Mouse (Mus musculus): Measurements from ENCODE around the gene Pex13. TPM values are rescaled to one million over a fixed set of nuclear protein-coding genes. Genes with fewer than 3 reads are reported as not detected.

Gene Pex13
- polyA plus RNA-seq, 1 experiment from 2014 or later = 35.8 TPM

DNA sequence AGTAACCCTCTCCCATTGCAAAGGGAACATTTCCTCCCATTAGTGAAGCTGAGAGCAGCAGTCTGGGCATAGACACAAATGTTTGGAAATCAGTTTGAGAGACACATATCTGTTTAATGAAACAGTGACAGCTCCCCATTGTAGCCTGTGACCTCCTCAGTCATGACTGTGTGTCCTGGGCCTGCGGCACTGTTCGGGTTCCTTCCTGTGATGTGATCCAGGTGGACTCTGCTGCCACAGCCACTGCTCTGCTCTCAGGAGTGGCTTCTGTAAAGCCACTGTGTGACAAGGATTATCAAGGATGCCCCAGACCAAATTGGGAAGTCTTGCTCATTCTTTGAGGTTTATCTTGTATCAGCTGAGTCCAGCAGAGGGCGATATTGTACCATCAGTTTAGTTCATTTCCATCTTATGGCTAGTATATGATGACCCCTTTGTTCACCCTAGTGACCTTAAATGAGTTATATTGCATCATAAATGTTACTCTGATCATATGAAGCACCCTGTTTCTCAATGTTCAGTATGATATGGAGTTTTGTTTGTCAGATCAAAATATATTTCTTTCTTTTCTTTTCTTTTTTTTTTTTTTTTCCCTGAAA, 13.4 kb upstream of the Pex13 start:
- Histone ChIP-seq H3K9me3 (no peaks in the 10 kb centered on the region), H3K36me3 (replicated peaks) (peaks cover 86% of the 10 kb centered on the region), H3K4me3 (no peak overlapping the region), H3K4me1 (no peaks in the 10 kb centered on the region), H3K27ac (replicated peaks) (no peak overlapping the region), H3K27me3 (replicated peaks; ENCODE audit: low read depth, poor library complexity, severe bottlenecking) (no peaks in the 10 kb centered on the region)
- DNase-seq (ENCODE audit: low spot score) = peak; percentile 52
- WGBS = 53% methylated on average over 3 of the region's 3 CpGs

DNA sequence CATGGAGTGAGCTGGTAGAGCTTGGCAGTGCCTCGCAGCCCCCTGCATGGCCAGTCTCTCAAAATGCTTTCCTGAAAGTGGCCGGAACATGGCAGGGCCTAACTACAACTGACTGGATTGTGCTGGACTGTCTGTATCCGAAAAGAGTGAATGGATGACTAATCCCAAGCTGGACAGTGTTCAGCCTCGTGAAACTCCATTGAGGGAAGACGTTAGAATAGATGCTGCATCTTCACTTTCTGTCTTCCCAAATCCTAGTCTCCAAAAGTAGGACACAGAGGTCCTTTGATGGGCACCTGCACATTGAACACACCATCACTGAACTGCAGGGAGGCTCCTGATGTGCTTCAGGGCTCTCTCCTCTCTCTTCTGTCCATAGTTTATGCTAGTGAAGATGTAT, 10.3 kb upstream of the Pex13 start:
- Histone ChIP-seq H3K9me3 (no peaks in the 10 kb centered on the region), H3K36me3 (replicated peaks) (peaks cover 90% of the 10 kb centered on the region), H3K4me3 (no peak overlapping the region), H3K27ac (replicated peaks) (no peak overlapping the region), H3K4me1 (no peaks in the 10 kb centered on the region), H3K27me3 (replicated peaks; ENCODE audit: low read depth, poor library complexity, severe bottlenecking) (no peaks in the 10 kb centered on the region)
- DNase-seq (ENCODE audit: low spot score) = no peak
- 90% methylated on average over 5 of the region's 5 CpGs for WGBS

DNA sequence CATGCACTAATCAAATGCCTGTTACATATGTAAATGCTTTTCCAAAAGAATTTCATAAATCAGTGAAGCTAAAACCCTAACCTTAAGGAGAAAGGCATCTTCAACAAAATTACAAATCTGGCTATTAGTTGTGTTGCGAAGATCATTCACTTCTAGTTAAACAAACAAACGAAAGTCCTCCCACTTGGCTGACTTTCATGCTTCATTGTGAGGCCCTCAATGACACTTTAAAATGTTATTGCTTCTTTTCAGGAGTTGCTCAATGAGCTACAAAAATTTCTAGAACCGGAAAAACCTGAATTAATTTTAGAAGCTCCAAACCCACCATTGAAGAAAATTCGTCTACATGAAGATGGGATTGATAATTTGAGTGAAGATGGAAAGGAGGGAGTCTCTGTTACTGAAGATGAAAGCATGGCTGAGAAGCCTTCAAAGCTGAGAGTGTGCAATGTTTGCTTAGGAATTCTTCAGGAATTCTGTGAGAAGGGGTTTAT, 6.5 kb upstream of the Pex13 start:
- no peak for DNase-seq (ENCODE audit: low spot score)
- Histone ChIP-seq H3K9me3 (no peaks in the 10 kb centered on the region), H3K4me1 (no peaks in the 10 kb centered on the region), H3K27ac (replicated peaks) (no peak overlapping the region), H3K27me3 (replicated peaks; ENCODE audit: low read depth, poor library complexity, severe bottlenecking) (no peaks in the 10 kb centered on the region), H3K36me3 (replicated peaks) (peaks cover 72% of the 10 kb centered on the region), H3K4me3 (no peak overlapping the region)
- WGBS = 88% methylated on average over 4 of the region's 4 CpGs

DNA sequence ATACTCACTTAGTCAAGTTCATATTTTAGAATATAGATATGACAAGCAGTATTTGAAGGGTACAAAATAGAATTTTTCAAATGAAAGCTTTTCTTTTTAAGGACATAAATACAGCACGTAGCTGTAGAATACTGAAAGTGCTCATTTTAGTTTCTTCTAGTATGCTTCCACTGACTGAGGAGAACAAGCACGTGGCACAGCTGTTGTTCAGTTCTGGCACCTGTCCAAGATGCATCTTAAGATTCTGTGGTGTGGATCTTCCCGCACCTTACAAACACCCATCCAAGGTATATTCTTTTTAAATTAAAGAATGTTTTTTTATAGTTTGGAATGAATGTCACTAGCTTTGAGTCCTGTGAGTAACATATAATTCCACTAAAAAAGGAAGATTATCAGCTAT, 1.4 kb upstream of the Pex13 start:
- Histone ChIP-seq H3K9me3 (no peaks in the 10 kb centered on the region), H3K36me3 (replicated peaks) (peaks cover 21% of the 10 kb centered on the region), H3K27ac (replicated peaks) (no peak overlapping the region), H3K4me3 (peak overlapping the region; percentile 92), H3K4me1 (peaks cover 18% of the 10 kb centered on the region), H3K27me3 (replicated peaks; ENCODE audit: low read depth, poor library complexity, severe bottlenecking) (no peaks in the 10 kb centered on the region)
- WGBS = 77% methylated on average over 3 of the region's 3 CpGs
- no peak for DNase-seq (ENCODE audit: low spot score)

DNA sequence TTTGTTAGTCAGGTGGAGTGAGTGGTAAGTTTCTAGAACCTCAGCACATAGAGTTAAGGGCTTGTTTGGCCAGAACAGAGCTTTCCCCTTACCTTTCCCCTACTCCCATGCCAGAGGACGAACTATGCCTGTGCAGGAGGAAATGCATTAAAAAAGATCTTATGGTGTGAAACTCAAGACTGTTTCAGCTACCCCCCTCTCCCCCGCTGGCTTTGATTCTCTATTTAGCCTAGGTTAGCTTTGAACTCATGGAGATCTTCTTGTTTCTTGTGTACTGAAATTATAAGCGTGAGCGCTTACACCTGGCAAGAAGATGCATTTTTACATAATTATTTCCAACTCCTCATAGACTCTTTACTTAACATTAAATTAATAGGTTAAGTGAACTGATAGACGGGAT, 767 bp upstream of the Pex13 start:
- peak overlapping the region; percentile 95 for H3K27ac ChIP-seq (replicated peaks)
- no peak for DNase-seq (ENCODE audit: low spot score)
- no peaks in the 10 kb centered on the region for H3K9me3 ChIP-seq
- H3K27me3 ChIP-seq (replicated peaks; ENCODE audit: low read depth, poor library complexity, severe bottlenecking) = no peaks in the 10 kb centered on the region
- H3K4me1 ChIP-seq = peaks cover 18% of the 10 kb centered on the region
- H3K36me3 ChIP-seq (replicated peaks) = peaks cover 16% of the 10 kb centered on the region
- 8% methylated on average over 5 of the region's 5 CpGs for WGBS
- H3K4me3 ChIP-seq = peak overlapping the region; percentile 92

DNA sequence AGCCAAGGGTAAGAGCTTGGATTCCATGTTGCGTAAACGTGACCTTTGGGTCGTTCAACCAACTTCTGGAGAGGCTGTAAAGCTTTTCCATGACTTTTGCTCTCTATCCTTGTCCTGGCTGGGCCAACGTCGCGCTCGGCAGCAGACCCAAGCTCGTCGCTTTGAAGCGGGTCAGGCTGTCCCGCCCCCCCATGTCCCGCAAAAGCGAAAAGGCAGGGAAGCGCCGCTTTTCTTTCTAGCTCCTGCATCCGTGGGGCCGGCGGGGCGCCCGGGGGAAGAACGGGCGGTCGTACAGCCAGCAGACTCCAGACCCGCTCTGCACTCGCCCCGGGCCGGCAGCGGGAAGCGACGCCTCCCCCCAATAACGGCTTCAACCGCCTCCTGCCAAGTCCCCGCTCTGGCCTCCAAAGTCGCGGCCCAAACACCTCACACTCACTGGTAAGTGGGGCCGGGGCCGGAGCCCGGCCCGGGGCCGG, 410 bp downstream of the Pex13 start, which contains the start of gene Pus10:
TSS of gene Pus10 (plus strand) at position 364 of the 476 bp plus-strand sequence.
- Histone ChIP-seq H3K27me3 (replicated peaks; ENCODE audit: low read depth, poor library complexity, severe bottlenecking) (no peaks in the 10 kb centered on the region), H3K36me3 (replicated peaks) (peaks cover 8% of the 10 kb centered on the region), H3K27ac (replicated peaks) (peak within 1 kb of the TSS; percentile 95), H3K4me3 (peak within 1 kb of the TSS; percentile 92), H3K9me3 (no peaks in the 10 kb centered on the region), H3K4me1 (peaks cover 18% of the 10 kb centered on the region)
- WGBS = under 1% methylated on average over 40 of the region's 40 CpGs
- no peak for DNase-seq (ENCODE audit: low spot score)

DNA sequence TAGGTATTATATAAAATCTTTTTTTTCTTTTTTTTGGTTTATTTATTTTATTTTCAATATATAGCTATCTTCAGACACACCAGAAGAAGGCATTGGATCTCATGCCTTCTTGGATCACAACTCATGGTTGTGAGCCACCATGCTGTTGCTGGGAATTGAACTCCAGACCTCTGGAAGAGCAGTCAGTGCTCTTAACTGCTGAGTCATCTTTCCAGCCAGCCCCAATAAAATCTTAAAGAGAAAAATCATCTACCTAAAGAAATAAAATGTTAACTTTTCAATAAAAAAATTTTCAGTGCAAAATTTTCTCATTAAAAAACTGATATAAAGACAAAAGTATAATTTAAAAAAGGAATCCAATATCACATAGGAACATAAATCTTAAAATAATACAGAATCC, 1.5 kb downstream of the Pex13 start:
- Histone ChIP-seq H3K36me3 (replicated peaks) (peaks cover 8% of the 10 kb centered on the region), H3K4me1 (peaks cover 18% of the 10 kb centered on the region), H3K9me3 (no peaks in the 10 kb centered on the region), H3K27me3 (replicated peaks; ENCODE audit: low read depth, poor library complexity, severe bottlenecking) (no peaks in the 10 kb centered on the region), H3K27ac (replicated peaks) (no peak overlapping the region), H3K4me3 (peak overlapping the region; percentile 92)
- no peak for DNase-seq (ENCODE audit: low spot score)

DNA sequence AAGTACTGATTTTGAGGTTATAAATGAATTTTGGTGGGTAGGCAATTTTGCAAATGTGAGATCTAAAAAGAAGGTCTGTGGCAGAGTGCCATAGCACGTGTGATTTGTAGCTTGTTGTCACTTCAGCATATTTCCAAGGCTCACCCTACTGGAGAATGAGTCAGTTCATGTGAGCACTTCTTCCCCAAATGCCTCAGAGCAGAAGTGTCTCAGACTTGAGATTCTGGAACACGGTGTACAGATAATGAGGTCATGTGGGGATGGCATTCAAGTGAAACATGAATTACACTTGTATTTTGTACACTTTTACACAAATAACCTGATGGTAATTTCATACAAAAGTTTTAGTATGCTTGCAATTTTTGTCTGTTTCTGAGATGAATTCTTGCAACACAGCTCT, 8.0 kb downstream of the Pex13 start:
- Histone ChIP-seq H3K36me3 (replicated peaks) (peaks cover 9% of the 10 kb centered on the region), H3K9me3 (no peaks in the 10 kb centered on the region), H3K4me3 (no peak overlapping the region), H3K27me3 (replicated peaks; ENCODE audit: low read depth, poor library complexity, severe bottlenecking) (no peaks in the 10 kb centered on the region), H3K4me1 (peaks cover 2% of the 10 kb centered on the region), H3K27ac (replicated peaks) (no peak overlapping the region)
- WGBS = 87% methylated on average over 2 of the region's 2 CpGs
- DNase-seq (ENCODE audit: low spot score) = no peak

DNA sequence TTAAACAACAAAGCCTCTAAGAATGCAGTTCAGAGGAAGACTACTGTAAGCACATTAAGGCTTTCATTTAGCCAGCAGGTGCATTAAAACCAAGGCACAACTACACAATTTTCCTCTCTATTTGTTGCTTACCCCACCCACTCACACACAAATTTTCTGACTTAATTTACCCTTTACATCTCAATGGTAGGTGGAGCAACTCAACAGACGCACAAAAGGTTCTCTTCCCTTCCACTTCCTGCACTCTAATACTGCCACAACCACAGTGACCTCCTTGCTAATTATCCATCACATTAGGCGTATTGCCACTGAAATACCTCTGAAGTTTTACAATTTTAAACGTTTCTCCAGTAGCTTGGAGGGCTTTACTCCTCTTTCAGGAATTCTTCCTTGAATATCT, 12.1 kb downstream of the Pex13 start:
- Histone ChIP-seq H3K9me3 (no peaks in the 10 kb centered on the region), H3K36me3 (replicated peaks) (peaks cover 47% of the 10 kb centered on the region), H3K4me3 (no peak overlapping the region), H3K27ac (replicated peaks) (no peak overlapping the region), H3K27me3 (replicated peaks; ENCODE audit: low read depth, poor library complexity, severe bottlenecking) (no peaks in the 10 kb centered on the region), H3K4me1 (no peaks in the 10 kb centered on the region)
- no peak for DNase-seq (ENCODE audit: low spot score)
- WGBS = 73% methylated on average over 3 of the region's 3 CpGs

DNA sequence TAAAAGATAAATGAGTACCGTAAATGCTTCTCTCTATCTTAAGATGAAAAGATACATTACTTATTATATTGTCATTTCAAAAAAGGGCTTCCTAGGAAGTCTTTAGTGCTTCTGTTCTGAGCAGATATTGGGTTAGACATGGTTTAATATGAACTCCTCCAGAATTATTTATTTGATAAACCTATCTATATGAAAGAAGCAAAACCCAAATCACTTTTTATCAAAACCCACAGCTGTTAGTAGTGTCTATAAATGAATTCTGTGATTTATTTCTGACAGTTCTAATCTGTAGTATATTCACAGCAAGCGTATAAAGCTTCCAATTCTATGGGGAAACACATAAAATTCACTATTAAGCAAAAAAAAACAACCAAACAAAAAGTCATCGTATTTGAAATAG, 17.9 kb downstream of the Pex13 start:
- no peak for DNase-seq (ENCODE audit: low spot score)
- Histone ChIP-seq H3K9me3 (no peaks in the 10 kb centered on the region; the same call in 1 of the 2 replicates), H3K4me1 (no peaks in the 10 kb centered on the region), H3K27me3 (replicated peaks; ENCODE audit: low read depth, poor library complexity, severe bottlenecking) (no peaks in the 10 kb centered on the region), H3K27ac (replicated peaks) (no peak overlapping the region), H3K36me3 (replicated peaks) (peaks cover 94% of the 10 kb centered on the region), H3K4me3 (no peak overlapping the region)
- WGBS = 93% methylated on average over 3 of the region's 3 CpGs

DNA sequence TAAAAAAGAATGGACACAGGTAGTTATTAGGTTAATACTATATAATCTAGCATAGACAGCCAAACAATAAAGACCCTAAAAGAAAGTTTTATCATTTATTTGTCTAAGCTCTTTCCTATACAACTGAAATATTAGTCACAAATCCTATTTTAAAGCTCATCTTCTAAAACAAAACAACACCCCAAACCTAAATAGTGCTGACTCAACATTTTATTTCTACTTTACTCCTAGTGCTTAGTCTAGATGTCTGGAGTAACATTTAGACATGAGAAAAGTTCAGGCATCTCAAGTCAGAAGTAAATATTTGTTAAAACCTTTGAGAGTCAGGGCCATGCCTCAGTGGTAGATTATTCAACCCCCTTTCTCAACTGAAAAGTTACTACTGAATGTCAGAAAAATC, 18.3 kb downstream of the Pex13 start:
- Histone ChIP-seq H3K4me1 (no peaks in the 10 kb centered on the region), H3K9me3 (no peaks in the 10 kb centered on the region; the same call in 1 of the 2 replicates), H3K27ac (replicated peaks) (no peak overlapping the region), H3K36me3 (replicated peaks) (peaks cover 94% of the 10 kb centered on the region), H3K4me3 (no peak overlapping the region), H3K27me3 (replicated peaks; ENCODE audit: low read depth, poor library complexity, severe bottlenecking) (no peaks in the 10 kb centered on the region)
- DNase-seq (ENCODE audit: low spot score) = no peak

DNA sequence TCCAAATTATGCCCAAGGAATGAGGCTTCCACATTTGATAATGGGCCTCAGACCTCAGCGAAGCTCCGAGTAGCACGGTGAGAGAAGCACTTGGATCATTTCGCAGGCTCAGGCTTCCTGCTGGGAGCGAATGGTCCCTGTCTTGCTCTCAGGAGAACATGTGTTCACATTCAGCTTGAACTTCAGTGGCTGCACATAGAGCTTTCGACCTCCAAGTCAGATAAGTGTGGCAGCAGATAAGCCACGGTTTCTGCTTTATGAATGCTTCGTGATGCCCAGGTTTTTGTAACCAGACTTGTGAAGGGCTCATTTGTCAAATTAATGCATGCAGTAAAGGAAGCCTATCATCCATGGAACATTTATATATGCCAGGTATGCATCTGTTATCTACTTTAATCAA, 31.2 kb downstream of the Pex13 start:
- no peak overlapping the region for H3K27ac ChIP-seq (replicated peaks)
- DNase-seq (ENCODE audit: low spot score) = no peak
- WGBS = 76% methylated on average over 8 of the region's 8 CpGs
- H3K36me3 ChIP-seq (replicated peaks) = peaks cover 24% of the 10 kb centered on the region
- H3K9me3 ChIP-seq = no peaks in the 10 kb centered on the region
- H3K27me3 ChIP-seq (replicated peaks; ENCODE audit: low read depth, poor library complexity, severe bottlenecking) = no peaks in the 10 kb centered on the region
- no peak overlapping the region for H3K4me3 ChIP-seq
- peaks cover 4% of the 10 kb centered on the region; the same call in 1 of the 2 replicates for H3K4me1 ChIP-seq

DNA sequence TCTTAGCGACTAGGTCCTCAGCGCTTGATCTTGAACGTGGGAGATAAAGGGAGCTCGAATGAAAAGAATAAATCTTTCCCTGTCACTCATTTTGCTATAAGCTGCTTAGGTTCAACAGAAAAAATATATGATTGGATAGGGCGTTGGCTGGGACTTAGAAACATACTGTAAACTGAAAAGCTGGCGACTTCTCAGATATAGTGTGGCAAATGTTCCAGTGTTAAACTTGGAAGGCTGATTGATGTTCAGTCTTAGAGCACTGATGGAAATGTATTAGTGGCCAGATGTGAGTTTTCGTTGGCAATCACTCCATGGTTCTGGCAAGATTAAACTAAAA, 31.9 kb downstream of the Pex13 start:
- Histone ChIP-seq H3K36me3 (replicated peaks) (peaks cover 17% of the 10 kb centered on the region), H3K4me3 (peak overlapping the region; percentile 86), H3K27me3 (replicated peaks; ENCODE audit: low read depth, poor library complexity, severe bottlenecking) (no peaks in the 10 kb centered on the region), H3K9me3 (no peaks in the 10 kb centered on the region), H3K4me1 (peaks cover 4% of the 10 kb centered on the region; the same call in 1 of the 2 replicates), H3K27ac (replicated peaks) (no peak overlapping the region)
- no peak for DNase-seq (ENCODE audit: low spot score)
- WGBS = 15% methylated on average over 7 of the region's 7 CpGs

All from embryonic facial prominence, embryonic 10.5 days (tissue).